Mouse (Mus musculus): ENCODE data around the gene Smtn.

Gene Smtn

DNA sequence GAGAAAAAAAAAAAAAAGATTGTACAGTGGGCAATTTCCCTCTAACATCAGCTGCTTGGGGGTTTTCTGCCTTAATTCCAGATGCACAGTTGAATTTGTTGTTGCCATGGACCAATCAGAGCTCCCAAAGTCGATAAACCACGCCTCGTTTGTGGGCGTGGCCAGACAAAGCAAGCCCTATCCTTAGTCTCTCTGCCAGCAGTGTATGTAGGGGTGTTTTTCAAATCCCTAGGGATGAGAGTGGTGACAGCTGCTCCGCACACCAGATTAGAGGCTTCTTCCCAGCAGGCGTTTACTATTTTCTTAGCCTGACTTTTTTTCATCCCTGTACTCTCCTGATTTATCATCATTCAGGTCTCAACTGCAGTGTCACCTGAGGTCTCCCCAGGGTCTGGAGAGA, 7.6 kb upstream of the Smtn start:
- DNase-seq (ENCODE audit: low read depth, low spot score), result no peak

DNA sequence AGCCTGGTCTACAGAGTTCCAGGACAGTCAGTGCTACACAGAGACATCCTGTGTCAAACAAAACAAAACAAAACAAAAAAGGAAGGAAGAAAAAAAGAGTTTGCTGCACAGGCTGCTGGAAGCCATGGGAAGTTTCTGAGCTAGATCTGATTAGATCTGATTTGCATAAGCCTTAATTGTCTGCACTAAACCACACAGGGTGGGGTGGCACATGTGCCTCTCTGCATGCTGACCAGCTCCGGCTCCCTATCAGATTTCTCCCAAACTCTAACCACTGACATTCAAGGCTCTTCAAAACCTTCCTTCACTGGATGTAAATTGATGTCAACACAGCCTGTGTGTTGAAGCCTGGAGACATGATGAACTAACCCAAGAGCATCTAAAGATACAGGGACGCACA, 6.6 kb upstream of the Smtn start:
- no peak for DNase-seq (ENCODE audit: low read depth, low spot score)

- no peak for DNase-seq (ENCODE audit: low read depth, low spot score)
Measured at GRCm38 (mm10) chr11:3546242-3546562, 5.8 kb upstream of the Smtn start.

DNA sequence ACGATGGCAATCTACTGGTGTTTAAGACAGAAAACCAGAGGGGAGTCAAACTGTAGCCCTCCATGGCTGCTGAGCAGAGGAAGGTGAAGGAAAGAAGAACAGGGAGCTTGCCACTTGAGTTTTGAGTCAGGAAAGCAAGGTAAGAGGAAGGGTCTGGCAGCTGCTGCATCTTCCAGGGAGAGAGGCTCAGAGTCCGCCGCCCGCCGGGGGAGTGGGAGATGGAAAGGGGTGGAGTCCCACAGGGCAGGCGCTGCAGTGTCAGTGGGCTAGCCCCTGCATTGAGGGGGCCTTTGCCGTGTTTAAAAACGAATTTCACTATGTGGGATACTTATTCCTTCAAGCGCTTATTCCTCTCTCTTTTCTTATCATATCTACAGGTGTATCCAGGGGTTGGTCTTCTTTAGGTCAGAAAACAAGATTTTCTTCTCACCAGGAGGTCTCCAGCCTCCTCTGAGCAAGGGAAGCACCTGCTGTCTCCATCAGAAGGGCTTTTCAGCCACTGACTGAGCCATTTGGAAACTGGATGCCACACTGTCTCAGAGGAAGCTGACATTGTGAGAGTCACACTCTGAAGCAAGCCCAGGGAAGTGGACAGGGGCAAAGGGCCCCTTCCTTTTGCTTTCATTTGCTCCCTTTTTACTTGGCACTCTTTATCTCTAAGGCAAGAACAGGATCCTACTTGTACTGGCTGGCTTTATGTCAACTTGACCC, 5.3 kb upstream of the Smtn start:
- DNase-seq (ENCODE audit: low read depth, low spot score), result no peak

GRCm38 (mm10) chr11:3544409-3544808, 4.0 kb upstream of the Smtn start:
- no peak for DNase-seq (ENCODE audit: low read depth, low spot score)

DNA sequence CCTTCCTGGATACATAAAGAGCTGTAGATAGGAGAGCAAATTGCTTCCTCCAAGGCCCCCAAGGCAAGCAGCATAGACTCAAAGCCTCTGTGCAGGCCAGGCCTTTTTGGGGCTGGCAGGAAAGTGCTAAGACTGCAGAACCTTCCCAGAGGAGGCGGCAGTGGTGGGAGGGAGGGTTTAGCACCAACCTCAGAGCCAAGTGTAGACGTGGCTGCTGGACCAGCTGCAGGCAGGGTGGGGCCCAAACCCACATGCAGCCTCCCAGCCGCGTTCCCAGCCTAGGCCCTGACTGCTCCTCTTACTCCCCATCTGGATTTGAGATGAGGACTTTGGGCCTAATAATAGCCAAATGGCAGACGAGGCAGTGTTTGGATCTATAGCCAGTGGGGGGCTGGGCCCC, 2.6 kb upstream of the Smtn start:
- no peak for DNase-seq (ENCODE audit: low read depth, low spot score)

GRCm38 (mm10) chr11:3541932-3542331, 1.5 kb upstream of the Smtn start:
- no peak for DNase-seq (ENCODE audit: low read depth, low spot score)

- DNase-seq (ENCODE audit: low read depth, low spot score), result no peak
Measured at GRCm38 (mm10) chr11:3539826-3540196, 601 bp downstream of the Smtn start.

- DNase-seq (ENCODE audit: low read depth, low spot score), result peak; percentile 87
Measured at GRCm38 (mm10) chr11:3539111-3539825, 1.1 kb downstream of the Smtn start.

DNA sequence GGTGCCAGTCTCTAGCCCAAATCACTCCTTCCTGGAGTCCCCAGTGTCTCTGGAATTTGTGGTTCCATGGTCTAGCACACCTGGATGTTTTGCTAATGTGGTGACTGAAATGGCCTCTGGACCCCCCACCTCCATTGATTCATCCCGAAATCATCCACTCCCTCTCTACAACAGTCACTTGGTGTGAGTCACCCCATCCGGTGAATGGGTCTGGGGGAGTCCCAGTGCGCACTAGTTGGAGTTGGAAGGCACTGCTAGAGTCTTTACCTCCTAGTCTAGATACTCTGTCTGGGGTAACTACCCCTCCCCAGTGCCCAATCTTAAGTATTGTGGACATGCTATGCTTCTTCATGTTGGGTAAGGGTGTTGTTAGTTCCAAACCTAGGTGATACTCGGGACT, 2.1 kb downstream of the Smtn start:
- no peak for DNase-seq (ENCODE audit: low read depth, low spot score)

GRCm38 (mm10) chr11:3537711-3538110, 2.7 kb downstream of the Smtn start:
- DNase-seq (ENCODE audit: low read depth, low spot score), result no peak

DNA sequence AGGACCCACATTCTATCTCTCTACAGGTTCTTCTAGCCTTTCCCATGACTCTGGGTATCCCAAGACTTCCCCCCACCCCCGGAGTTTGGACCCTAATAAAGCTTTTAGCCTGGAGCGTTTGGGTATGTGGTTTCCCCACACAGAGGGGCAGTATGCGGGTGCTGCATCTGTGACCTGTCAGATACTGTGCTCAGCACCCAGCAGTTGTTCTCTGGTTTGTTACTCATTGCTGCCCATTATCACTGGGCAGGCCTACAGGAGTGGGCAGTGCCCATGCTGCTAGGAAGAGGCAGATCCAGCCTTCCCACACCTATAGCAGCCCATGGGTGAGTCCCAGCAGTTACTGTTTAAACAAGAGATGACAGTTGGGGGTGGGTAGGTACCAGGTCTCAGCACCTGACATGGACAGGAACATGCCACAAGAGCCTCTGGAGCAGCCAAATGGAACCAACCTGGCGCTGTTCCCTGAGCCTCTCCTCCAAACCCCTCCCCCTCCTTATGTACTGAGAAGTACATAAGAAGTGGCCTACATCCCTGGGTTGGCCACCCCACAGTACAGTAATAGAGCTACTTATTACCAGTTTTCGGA, 3.6 kb downstream of the Smtn start:
- DNase-seq (ENCODE audit: low read depth, low spot score), result no peak

DNA sequence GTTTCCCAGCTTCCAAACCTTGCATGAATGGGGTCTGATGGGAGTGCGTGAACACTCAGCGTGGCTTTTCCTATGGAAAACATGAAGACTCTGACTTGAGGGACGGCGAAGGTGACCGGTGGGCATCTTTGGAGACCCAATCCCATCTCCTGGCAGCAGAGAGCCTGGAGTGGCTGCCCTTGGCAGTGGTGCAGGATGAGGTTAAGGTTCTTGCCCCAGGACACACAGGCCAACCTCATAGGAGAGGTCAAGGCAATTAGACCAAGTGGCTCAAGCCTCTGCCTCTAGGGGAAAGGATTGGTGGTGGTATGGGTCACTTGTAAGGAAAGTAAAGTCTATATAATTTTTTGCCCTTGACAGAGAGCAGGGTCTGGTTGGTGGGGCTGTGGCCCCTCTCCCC, 4.3 kb downstream of the Smtn start:
- no peak for DNase-seq (ENCODE audit: low read depth, low spot score)

- DNase-seq (ENCODE audit: low read depth, low spot score), result peak; percentile 74
Measured at GRCm38 (mm10) chr11:3535406-3535986, 4.9 kb downstream of the Smtn start.

DNA sequence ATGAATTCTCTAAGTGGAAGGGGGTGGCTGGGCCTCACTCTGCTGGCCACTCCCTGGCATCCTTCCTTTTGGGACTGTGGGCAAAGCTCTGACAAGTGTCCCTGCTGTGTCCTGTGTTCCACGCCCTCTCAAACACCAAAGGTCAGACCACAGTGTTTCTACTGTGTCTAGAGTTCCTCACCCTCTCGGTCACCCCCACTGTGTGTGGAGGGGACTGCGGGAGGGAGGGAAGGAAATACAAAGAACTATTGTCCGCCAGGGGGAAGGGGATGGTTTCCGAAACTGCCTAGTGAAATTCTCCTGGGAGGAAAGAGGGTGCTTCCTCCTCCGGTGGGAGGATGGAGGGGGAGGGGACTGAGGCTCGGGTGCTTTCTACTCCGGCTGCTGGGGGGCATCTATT, 5.5 kb downstream of the Smtn start:
- DNase-seq (ENCODE audit: low read depth, low spot score), result no peak

DNA sequence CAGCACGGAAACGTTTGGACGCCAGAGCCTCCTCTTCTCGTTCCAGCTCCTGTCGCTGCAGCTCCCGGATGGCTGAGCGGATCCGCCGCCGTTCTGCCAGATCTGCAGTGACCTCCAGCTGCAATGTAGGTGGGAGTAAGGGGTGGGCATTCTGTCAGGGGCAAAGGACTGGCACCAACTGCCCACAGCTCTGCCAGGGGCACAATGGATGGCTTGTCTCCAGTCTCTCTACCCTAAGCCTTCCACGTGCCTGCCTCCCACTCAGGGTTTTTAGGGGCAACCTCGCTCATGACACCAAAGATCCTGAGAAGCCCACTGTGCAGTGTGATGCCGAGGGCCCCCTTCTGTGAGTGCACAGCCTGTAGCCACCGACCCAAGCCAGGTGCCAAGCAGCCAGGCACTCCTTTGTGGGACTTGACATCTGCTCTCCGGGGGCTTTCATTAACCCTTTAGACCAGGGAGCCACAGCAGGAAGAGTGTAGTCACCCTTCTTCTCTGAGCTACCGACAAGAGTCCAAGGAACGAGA, 6.9 kb downstream of the Smtn start:
- no peak for DNase-seq (ENCODE audit: low read depth, low spot score)

GRCm38 (mm10) chr11:3532101-3532931, 8.1 kb downstream of the Smtn start:
- DNase-seq (ENCODE audit: low read depth, low spot score), result no peak

DNA sequence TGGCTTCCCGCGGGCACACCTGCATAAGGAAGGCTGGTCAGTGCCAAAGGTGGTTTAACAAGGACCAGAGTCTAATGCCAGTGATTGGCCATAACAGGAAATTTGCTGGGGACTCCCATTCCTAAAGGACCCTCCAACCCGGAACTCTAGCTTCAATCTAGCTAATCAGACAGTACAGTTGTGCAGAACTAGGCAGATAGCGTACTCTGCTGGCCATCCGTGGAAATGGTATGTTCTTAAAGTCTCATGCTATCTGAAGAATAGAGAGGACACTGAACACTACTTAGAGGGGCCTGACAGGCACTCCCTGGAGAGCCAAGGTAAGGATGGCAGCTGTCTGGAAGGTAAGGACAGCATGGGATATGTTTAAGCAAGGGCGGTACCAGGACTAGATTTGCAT, 8.8 kb downstream of the Smtn start:
- no peak for DNase-seq (ENCODE audit: low read depth, low spot score)

DNA sequence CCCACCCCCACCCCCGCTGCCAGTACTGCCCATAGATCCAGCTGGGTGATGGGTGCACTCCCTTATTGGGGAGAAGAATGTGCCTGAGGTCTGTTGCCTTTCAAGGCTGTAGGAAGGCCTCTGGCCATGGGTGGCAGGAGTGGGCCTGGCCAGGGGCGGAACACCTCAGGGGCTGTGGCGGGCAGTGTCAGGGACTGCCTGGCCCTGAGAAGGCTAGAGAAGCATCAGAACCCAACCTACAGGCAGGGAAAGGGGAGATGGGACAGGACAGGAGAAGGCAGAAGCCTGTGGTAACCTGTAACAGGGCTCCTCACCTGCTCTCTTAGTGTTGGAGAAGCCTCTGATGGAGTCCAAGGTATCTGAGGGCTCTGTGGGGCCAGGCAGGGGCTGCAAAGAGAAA, 9.7 kb downstream of the Smtn start:
- no peak for DNase-seq (ENCODE audit: low read depth, low spot score)

- DNase-seq (ENCODE audit: low read depth, low spot score), result no peak
Measured at GRCm38 (mm10) chr11:3529476-3530252, 10.7 kb downstream of the Smtn start.

GRCm38 (mm10) chr11:3528208-3528607, 12.2 kb downstream of the Smtn start:
- no peak for DNase-seq (ENCODE audit: low read depth, low spot score)
